Mouse (Mus musculus): ENCODE data around the gene Ankrd2. TPM values are rescaled to one million over a fixed set of nuclear protein-coding genes. Genes with fewer than 3 reads are reported as not detected.

Gene Ankrd2
- polyA plus RNA-seq, 1 experiment from 2014 or later: not detected

DNA sequence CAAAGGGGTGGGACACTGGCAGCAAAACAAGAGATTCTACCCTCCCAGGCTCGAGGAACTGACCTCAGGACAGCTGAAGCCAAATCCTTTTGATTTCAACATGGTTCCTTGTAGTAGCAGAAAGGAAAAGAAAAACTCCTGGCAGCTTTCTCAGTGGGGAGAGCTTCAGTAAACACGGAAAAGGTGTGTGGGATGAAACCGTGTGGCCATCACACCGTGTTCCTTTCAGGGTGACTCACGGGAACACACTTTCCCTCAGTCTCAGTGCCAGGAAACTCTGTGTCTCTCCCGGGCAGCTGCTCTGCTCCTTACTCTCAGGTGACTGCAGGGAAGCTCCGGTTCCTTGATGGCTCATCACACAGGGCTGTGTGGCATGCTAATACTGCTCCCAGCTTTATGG lies 22.6 kb downstream of the Ankrd2 start:
- Histone ChIP-seq H3K9ac (ENCODE audit: low read length) (no peak overlapping the region), H3K4me1 (ENCODE audit: control insufficient read depth, insufficient read depth, low read length) (no peaks in the 10 kb centered on the region), H3K4me3 (ENCODE audit: low read length) (no peak overlapping the region), H3K4me2 (ENCODE audit: low read depth, low read length) (no peak overlapping the region), H3K36me3 (ENCODE audit: control insufficient read depth, insufficient read depth) (no peaks in the 10 kb centered on the region), H3K9me3 (replicated peaks; ENCODE audit: control insufficient read depth, low read length) (no peaks in the 10 kb centered on the region), H3K27ac (ENCODE audit: low read length) (no peak overlapping the region), H3K27me3 (ENCODE audit: control insufficient read depth, insufficient read depth, low read length) (no peaks in the 10 kb centered on the region)
- WGBS: 62% methylated on average over 7 of the region's 7 CpGs
- ATAC-seq (replicated peaks; ENCODE audit: extremely low read depth, insufficient read depth, low FRiP score): no peak

DNA sequence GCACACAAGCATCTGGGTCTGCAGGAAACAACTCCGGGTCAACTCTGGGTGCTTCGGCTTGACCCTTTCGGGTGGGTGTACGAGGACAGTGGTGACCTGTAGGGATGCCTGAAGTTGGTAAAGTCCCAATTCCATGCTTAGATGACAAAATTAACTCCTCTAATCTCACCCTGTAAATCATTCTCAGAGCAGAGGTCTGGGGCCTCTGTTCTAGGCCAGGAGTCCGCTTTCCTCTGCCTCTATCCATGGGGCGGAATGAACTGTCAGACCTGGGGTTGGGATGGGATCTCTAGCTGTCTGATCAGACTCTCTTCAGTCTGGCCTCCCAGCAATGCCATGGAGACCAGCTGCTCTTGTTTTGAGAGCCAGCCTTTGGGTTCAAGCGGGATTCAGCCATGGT lies 25.6 kb downstream of the Ankrd2 start:
- H3K4me2 ChIP-seq (ENCODE audit: low read depth, low read length): no peak overlapping the region
- no peaks in the 10 kb centered on the region for H3K36me3 ChIP-seq (ENCODE audit: control insufficient read depth, insufficient read depth)
- no peak overlapping the region for H3K4me3 ChIP-seq (ENCODE audit: low read length)
- H3K9ac ChIP-seq (ENCODE audit: low read length): no peak overlapping the region
- H3K27me3 ChIP-seq (ENCODE audit: control insufficient read depth, insufficient read depth, low read length): no peaks in the 10 kb centered on the region
- no peaks in the 10 kb centered on the region for H3K4me1 ChIP-seq (ENCODE audit: control insufficient read depth, insufficient read depth, low read length)
- no peak for ATAC-seq (replicated peaks; ENCODE audit: extremely low read depth, insufficient read depth, low FRiP score)
- H3K9me3 ChIP-seq (replicated peaks; ENCODE audit: control insufficient read depth, low read length): no peaks in the 10 kb centered on the region
- no peak overlapping the region for H3K27ac ChIP-seq (ENCODE audit: low read length)
- 88% methylated on average over 7 of the region's 7 CpGs for WGBS

DNA sequence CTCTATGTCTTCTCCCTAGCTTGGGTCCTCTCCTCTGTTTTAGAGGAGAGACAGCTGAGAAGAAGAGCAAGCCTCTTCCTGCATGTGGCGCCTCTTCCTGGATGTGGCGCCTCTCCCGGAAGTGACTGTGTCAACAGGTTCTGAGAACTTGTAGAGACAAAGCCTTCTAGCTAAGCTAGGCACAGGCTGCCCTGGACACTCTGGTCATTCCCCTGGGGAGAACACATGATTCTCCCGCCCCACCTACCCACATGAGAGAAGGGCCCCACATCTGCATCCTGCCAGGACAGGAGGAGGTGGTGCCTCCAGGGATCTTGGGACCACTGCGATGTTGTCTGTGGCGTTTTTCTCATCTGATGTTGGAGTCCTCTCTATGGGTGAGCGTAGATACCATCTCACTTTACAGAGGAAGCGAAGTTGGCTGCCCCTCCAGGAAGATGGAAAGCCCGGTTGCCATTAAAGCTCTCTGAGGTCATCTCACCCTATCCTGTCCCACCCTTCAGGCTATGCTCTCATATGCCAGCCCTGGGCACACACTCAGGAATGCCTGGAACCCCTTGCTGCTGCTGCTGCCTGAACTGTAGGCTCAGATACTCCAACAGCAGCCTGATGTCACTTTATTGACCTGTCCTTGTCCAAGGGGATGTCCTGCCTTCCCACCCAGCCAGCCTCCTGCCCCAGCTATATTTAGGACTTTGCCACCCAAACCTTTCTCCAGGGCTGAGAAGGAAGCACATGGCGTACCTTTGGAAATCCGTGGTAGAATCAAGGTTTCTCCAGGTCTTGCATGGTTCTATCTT lies 32.8 kb downstream of the Ankrd2 start:
- ATAC-seq (replicated peaks; ENCODE audit: extremely low read depth, insufficient read depth, low FRiP score): no peak
- no peak overlapping the region for H3K9ac ChIP-seq (ENCODE audit: low read length)
- H3K36me3 ChIP-seq (ENCODE audit: control insufficient read depth, insufficient read depth): no peaks in the 10 kb centered on the region
- H3K4me2 ChIP-seq (ENCODE audit: low read depth, low read length): no peak overlapping the region
- WGBS: 68% methylated on average over 11 of the region's 11 CpGs
- no peaks in the 10 kb centered on the region for H3K9me3 ChIP-seq (replicated peaks; ENCODE audit: control insufficient read depth, low read length)
- peaks cover 3% of the 10 kb centered on the region; the same call in 1 of the 2 replicates for H3K4me1 ChIP-seq (ENCODE audit: control insufficient read depth, insufficient read depth, low read length)
- no peak overlapping the region for H3K27ac ChIP-seq (ENCODE audit: low read length)
- no peaks in the 10 kb centered on the region for H3K27me3 ChIP-seq (ENCODE audit: control insufficient read depth, insufficient read depth, low read length)
- no peak overlapping the region for H3K4me3 ChIP-seq (ENCODE audit: low read length)

DNA sequence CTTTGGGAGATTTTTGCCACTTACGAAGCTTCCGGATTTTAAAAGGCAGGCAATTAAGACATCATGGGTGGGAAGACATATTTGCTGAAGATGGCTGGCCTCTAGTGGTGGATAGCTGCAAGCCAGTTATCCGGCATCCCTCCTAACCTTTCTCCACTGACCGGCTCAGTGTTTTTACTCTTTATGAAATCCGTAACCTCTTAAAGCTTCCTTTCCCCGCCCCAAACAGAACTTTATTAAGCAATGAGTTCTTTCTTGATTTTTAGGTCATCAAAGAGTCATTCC lies 33.4 kb downstream of the Ankrd2 start:
- Histone ChIP-seq H3K4me2 (ENCODE audit: low read depth, low read length) (no peak overlapping the region), H3K27me3 (ENCODE audit: control insufficient read depth, insufficient read depth, low read length) (no peaks in the 10 kb centered on the region), H3K9ac (ENCODE audit: low read length) (no peak overlapping the region), H3K27ac (ENCODE audit: low read length) (no peak overlapping the region), H3K36me3 (ENCODE audit: control insufficient read depth, insufficient read depth) (no peaks in the 10 kb centered on the region), H3K4me1 (ENCODE audit: control insufficient read depth, insufficient read depth, low read length) (peaks cover 3% of the 10 kb centered on the region; the same call in 1 of the 2 replicates), H3K4me3 (ENCODE audit: low read length) (no peak overlapping the region), H3K9me3 (replicated peaks; ENCODE audit: control insufficient read depth, low read length) (no peaks in the 10 kb centered on the region)
- WGBS: 40% methylated on average over 6 of the region's 6 CpGs
- ATAC-seq (replicated peaks; ENCODE audit: extremely low read depth, insufficient read depth, low FRiP score): no peak

DNA sequence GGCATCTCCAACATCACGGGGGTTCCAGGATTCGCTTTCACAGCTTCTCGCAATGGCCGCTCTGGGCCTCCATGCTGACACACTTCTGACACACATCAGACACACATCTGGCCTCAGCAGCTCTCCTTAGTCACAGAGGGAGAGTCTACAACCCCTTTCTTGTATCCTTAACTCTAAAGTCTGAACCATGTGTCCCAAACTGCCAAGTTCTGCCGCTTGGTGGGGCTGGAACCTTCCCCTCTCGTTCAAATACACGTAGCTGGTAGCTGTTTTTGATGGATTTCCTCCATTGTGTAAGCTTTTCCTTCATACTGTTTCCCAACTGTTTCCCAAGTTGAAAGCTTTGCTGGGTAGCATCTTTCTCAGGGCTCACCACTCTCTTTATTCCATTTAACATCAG lies 35.4 kb downstream of the Ankrd2 start:
- WGBS: 71% methylated on average over 7 of the region's 7 CpGs
- no peak for ATAC-seq (replicated peaks; ENCODE audit: extremely low read depth, insufficient read depth, low FRiP score)

DNA sequence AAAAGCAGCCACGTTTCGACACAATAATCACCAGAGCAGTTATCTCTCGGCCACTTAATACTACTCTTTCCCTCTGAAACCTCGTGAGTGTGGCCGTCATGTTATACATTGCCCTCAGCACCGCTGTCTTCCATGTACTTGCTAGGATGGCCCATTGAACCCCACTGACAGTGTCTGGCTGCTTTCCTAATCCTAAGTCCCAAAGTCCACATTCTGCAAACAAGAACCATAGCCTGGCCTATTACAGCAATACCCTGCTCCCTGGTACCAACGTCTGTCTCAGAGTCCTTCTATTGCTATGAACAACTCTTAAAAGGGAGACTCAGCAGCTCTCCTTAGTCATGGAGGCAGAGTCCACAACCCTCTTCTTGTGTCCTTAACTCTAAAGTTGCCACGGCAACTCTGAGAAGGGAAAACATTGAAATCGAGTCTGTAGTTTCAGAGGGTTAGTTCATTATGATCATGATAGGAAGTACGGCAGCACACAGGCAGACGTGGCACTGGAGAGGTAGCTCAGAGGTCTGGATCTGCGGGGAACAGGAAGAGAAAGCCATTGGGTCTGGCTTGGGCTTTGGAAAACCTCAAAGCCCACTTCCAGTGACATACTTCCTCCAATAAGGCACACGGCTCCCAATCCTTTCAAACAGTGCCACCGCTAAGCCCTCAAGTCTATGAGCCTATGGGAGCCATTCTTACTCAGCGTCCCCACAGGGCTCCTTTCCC lies 36.2 kb downstream of the Ankrd2 start:
- WGBS: 66% methylated on average over 15 of the region's 15 CpGs

More for the DNA sequence above, 35.4 kb downstream of the Ankrd2 start:
- no peaks in the 10 kb centered on the region for H3K36me3 ChIP-seq (ENCODE audit: control insufficient read depth, insufficient read depth)
- no peak overlapping the region for H3K27ac ChIP-seq (ENCODE audit: low read length)
- H3K9ac ChIP-seq (ENCODE audit: low read length): no peak overlapping the region
- H3K27me3 ChIP-seq (ENCODE audit: control insufficient read depth, insufficient read depth, low read length): no peaks in the 10 kb centered on the region
- H3K4me2 ChIP-seq (ENCODE audit: low read depth, low read length): no peak overlapping the region
- H3K9me3 ChIP-seq (replicated peaks; ENCODE audit: control insufficient read depth, low read length): no peaks in the 10 kb centered on the region
- peaks cover 3% of the 10 kb centered on the region; the same call in 1 of the 2 replicates for H3K4me1 ChIP-seq (ENCODE audit: control insufficient read depth, insufficient read depth, low read length)
- no peak overlapping the region for H3K4me3 ChIP-seq (ENCODE audit: low read length)

DNA sequence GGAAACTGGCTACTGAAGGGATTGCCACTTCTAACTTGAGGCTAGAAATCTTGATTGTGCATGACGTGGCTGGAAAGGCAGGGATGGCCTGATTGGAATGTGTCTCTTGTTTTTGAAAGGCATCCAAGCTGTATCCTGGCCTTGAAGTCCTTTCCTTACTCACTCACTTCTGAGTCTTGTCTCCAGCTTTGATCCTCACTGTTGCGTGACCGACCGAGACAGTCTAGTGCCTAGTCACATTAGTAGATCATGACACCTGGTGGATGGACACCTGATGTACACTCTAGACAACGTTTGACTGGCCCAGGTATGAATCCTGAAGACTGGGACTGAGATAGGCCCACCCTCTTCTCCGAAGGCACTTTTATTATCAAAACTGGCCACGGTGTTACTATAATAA lies 37.0 kb downstream of the Ankrd2 start:
- no peaks in the 10 kb centered on the region for H3K27me3 ChIP-seq (ENCODE audit: control insufficient read depth, insufficient read depth, low read length)
- H3K36me3 ChIP-seq (ENCODE audit: control insufficient read depth, insufficient read depth): no peaks in the 10 kb centered on the region
- H3K9me3 ChIP-seq (replicated peaks; ENCODE audit: control insufficient read depth, low read length): no peaks in the 10 kb centered on the region
- H3K9ac ChIP-seq (ENCODE audit: low read length): no peak overlapping the region
- no peak for ATAC-seq (replicated peaks; ENCODE audit: extremely low read depth, insufficient read depth, low FRiP score)
- 66% methylated on average over 7 of the region's 7 CpGs for WGBS
- H3K4me2 ChIP-seq (ENCODE audit: low read depth, low read length): no peak overlapping the region
- H3K4me3 ChIP-seq (ENCODE audit: low read length): no peak overlapping the region
- H3K27ac ChIP-seq (ENCODE audit: low read length): no peak overlapping the region
- peaks cover 3% of the 10 kb centered on the region; the same call in 1 of the 2 replicates for H3K4me1 ChIP-seq (ENCODE audit: control insufficient read depth, insufficient read depth, low read length)

More for the DNA sequence above, 36.2 kb downstream of the Ankrd2 start:
- no peak overlapping the region for H3K9ac ChIP-seq (ENCODE audit: low read length)
- no peak overlapping the region for H3K4me3 ChIP-seq (ENCODE audit: low read length)
- no peaks in the 10 kb centered on the region for H3K27me3 ChIP-seq (ENCODE audit: control insufficient read depth, insufficient read depth, low read length)
- ATAC-seq (replicated peaks; ENCODE audit: extremely low read depth, insufficient read depth, low FRiP score): no peak
- peaks cover 3% of the 10 kb centered on the region; the same call in 1 of the 2 replicates for H3K4me1 ChIP-seq (ENCODE audit: control insufficient read depth, insufficient read depth, low read length)
- H3K36me3 ChIP-seq (ENCODE audit: control insufficient read depth, insufficient read depth): no peaks in the 10 kb centered on the region
- H3K4me2 ChIP-seq (ENCODE audit: low read depth, low read length): no peak overlapping the region
- H3K9me3 ChIP-seq (replicated peaks; ENCODE audit: control insufficient read depth, low read length): no peaks in the 10 kb centered on the region
- H3K27ac ChIP-seq (ENCODE audit: low read length): no peak overlapping the region

DNA sequence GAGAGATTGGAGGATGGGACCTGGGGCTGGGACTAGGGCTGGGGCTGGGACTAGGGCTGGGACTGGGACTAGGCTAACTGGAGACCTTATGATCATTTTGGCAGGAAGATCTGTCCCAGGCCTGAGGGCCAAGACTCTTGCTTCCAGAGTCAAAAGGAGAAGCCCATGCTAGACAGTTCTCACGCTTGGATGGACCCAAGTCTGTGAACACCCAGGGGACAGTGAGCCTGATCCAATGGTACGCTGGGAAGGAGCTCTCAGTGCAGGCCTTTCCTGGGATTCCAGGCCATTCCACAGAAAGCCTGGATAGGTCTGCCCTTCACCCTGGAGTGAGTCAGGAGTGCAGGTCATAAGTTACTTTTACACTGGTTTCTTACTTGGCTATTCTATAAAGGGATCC lies 39.3 kb downstream of the Ankrd2 start:
- Histone ChIP-seq H3K4me2 (ENCODE audit: low read depth, low read length) (no peak overlapping the region), H3K27ac (ENCODE audit: low read length) (no peak overlapping the region), H3K4me1 (ENCODE audit: control insufficient read depth, insufficient read depth, low read length) (no peaks in the 10 kb centered on the region), H3K9me3 (replicated peaks; ENCODE audit: control insufficient read depth, low read length) (no peaks in the 10 kb centered on the region), H3K9ac (ENCODE audit: low read length) (no peak overlapping the region), H3K4me3 (ENCODE audit: low read length) (no peak overlapping the region), H3K36me3 (ENCODE audit: control insufficient read depth, insufficient read depth) (no peaks in the 10 kb centered on the region), H3K27me3 (ENCODE audit: control insufficient read depth, insufficient read depth, low read length) (no peaks in the 10 kb centered on the region)
- WGBS: 80% methylated on average over 2 of the region's 2 CpGs
- no peak for ATAC-seq (replicated peaks; ENCODE audit: extremely low read depth, insufficient read depth, low FRiP score)

DNA sequence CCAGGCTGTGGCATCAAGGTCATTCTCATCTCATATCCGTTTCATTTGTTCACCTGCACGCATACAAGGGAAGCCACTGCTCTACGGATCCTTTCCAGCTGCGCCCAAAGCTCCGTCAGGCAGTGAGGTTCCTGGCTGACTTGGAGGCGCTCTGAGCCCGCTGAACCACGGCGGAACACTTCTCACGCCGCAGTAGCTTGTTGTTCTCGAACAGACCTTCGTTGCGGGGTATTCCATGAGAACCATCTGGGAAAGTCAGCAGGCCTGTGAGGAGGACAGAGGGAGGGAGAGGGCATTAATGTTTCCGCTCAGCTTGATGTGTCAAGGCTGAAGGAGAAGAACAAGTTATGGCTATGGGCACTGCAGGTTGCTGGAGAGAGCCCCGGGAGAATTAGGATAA lies 40.2 kb downstream of the Ankrd2 start:
- Histone ChIP-seq H3K27ac (ENCODE audit: low read length) (no peak overlapping the region), H3K4me1 (ENCODE audit: control insufficient read depth, insufficient read depth, low read length) (no peaks in the 10 kb centered on the region), H3K4me3 (ENCODE audit: low read length) (no peak overlapping the region), H3K27me3 (ENCODE audit: control insufficient read depth, insufficient read depth, low read length) (no peaks in the 10 kb centered on the region), H3K4me2 (ENCODE audit: low read depth, low read length) (no peak overlapping the region), H3K9me3 (replicated peaks; ENCODE audit: control insufficient read depth, low read length) (no peaks in the 10 kb centered on the region), H3K36me3 (ENCODE audit: control insufficient read depth, insufficient read depth) (no peaks in the 10 kb centered on the region), H3K9ac (ENCODE audit: low read length) (no peak overlapping the region)
- no peak for ATAC-seq (replicated peaks; ENCODE audit: extremely low read depth, insufficient read depth, low FRiP score)
- 89% methylated on average over 16 of the region's 16 CpGs for WGBS
